Mouse (Mus musculus) thymus, adult 2 months (tissue): Measurements from ENCODE around the gene Stbd1. TPM values are rescaled to one million over a fixed set of nuclear protein-coding genes. Genes with fewer than 3 reads are reported as not detected.
A peak's percentile ranks its signal among the peaks of the same experiment; 100 is the strongest.

Experiments used
- DNase-seq: peaks from one replicate; pipeline ENCODE4 v3.0.0; 2021
- H3K27ac ChIP-seq: fragments of 200-500 bp; 2 replicates; pipeline ENCODE4 v1.5.1; 2012; ENCODE audit warnings: low read length, control low read depth; ENCODE audit not compliant: control insufficient read depth, insufficient read depth
- H3K27me3 ChIP-seq: fragments of 200-500 bp; 2 replicates; pipeline ENCODE4 v1.6.1; 2012; ENCODE audit warnings: mild to moderate bottlenecking, low read length, moderate library complexity, mixed read lengths; ENCODE audit not compliant: control insufficient read depth, insufficient read depth
- H3K36me3 ChIP-seq: fragments of 200-500 bp; 2 replicates; pipeline ENCODE4 v1.6.1; 2012; ENCODE audit warnings: mild to moderate bottlenecking, low read length, moderate library complexity; ENCODE audit not compliant: control insufficient read depth, insufficient read depth
- H3K4me1 ChIP-seq: fragments of 200-500 bp; replicated peaks from 2 replicates; pipeline ENCODE4 v1.6.1; 2012; ENCODE audit warnings: low read length; ENCODE audit not compliant: control insufficient read depth, insufficient read depth
- H3K4me3 ChIP-seq: fragments of 200-500 bp; 2 replicates; pipeline ENCODE4 v1.5.1; 2012; ENCODE audit warnings: mild to moderate bottlenecking, low read length, control low read depth, moderate library complexity; ENCODE audit not compliant: control insufficient read depth, insufficient read depth
- CTCF ChIP-seq: fragments of 200-500 bp; IDR thresholded peaks from 2 replicates; pipeline ENCODE4 v1.5.1; 2012; ENCODE audit warnings: mild to moderate bottlenecking, control low read depth, low read length, moderate library complexity, borderline replicate concordance; ENCODE audit not compliant: control insufficient read depth, poor library complexity, insufficient read depth; ENCODE audit errors: extremely low read depth
- POLR2A ChIP-seq: fragments of 200-500 bp; IDR thresholded peaks from 2 replicates; pipeline ENCODE4 v1.6.1; 2012; ENCODE audit warnings: mild to moderate bottlenecking, low read length, control low read depth, moderate library complexity; ENCODE audit not compliant: control insufficient read depth, poor library complexity, insufficient read depth; ENCODE audit errors: extremely low read depth
- WGBS: fragments of 180-500 bp; shearing (Covaris S2); methylation state at CpG from one replicate; pipeline ENCODE4 v1.1.7; 2018; 5-methylcytosine and 5-hydroxymethylcytosine counted together
- polyA plus RNA-seq: library from polyadenylated mRNA; depleted of rRNA; stranded (reverse); fragments of >200 nt; gene quantifications from 2 replicates; pipeline ENCODE4 v1.2.3, GENCODE M21; 2012; rRNA removed

The Stbd1 gene
- 0.59 and 0.84 TPM in 2 replicates for polyA plus RNA-seq

- TF ChIP-seq CTCF (no peak), POLR2A (no peak)
- peaks cover 5% of the 10 kb centered on the region for H3K4me1 ChIP-seq
- DNase-seq: peak; percentile 35
- peak within 1 kb of the TSS; percentile 45 for H3K4me3 ChIP-seq
- H3K27me3 ChIP-seq: no peaks in the 10 kb centered on the region; the same call in 1 of the 2 replicates
- no peak within 1 kb of the TSS for H3K27ac ChIP-seq
- WGBS: 2% methylated on average over 68 of the region's 69 CpGs
- no peaks in the 10 kb centered on the region for H3K36me3 ChIP-seq
Observed at GRCm38 (mm10) chr5:92602691-92603690, at the start of gene Stbd1. Stbd1 (plus strand) TSS chr5:92603041.

DNA sequence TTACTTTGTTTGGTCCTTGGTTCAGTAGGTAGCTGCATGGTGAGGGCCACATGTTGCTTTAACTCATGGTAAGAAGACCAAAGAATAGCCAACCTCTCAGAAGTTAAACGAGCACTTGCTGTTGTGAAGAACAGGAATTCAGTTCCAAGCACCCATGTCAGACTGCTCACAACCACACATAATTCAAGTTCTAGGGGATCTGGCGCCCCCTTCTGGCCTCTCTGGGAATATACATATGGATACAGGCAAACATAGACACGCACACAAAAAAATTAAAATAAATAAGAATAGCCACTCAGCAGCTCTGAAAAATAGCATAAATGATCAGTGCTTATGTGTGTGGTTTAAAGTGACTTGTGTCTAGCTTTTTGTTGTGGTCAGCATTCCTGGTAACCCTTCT lies 48.9 kb upstream of the Stbd1 start:
- H3K27ac ChIP-seq: no peak overlapping the region
- TF ChIP-seq CTCF (no peak), POLR2A (no peak)
- H3K4me3 ChIP-seq: no peak overlapping the region
- H3K4me1 ChIP-seq: no peaks in the 10 kb centered on the region
- H3K36me3 ChIP-seq: no peaks in the 10 kb centered on the region
- DNase-seq: peak; percentile 25
- no peaks in the 10 kb centered on the region for H3K27me3 ChIP-seq
- 78% methylated on average over 3 of the region's 3 CpGs for WGBS

DNA sequence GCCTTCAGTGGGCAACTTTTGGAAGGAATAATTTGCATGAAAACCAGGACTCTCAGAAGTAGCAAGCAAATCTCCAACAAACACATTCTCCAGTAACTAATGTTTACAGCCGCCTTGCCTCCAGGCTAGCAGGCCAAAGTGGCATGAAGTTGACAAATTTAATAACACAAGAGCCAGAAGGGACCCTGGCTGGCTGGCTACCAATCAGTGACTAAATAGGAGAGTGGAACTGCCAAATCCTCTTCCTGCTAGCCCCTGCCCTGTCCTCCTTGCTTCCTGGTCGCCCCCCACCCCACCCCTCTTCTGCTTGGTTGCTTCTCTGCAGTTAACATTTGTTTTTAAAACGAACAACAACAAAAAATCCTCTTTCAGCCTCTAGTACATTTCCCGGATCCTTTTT lies 48.4 kb upstream of the Stbd1 start:
- H3K36me3 ChIP-seq: no peaks in the 10 kb centered on the region
- no peak overlapping the region for H3K4me3 ChIP-seq
- no peaks in the 10 kb centered on the region for H3K4me1 ChIP-seq
- no peak overlapping the region for H3K27ac ChIP-seq
- 93% methylated on average over 4 of the region's 4 CpGs for WGBS
- H3K27me3 ChIP-seq: no peaks in the 10 kb centered on the region
- no peak for TF ChIP-seq CTCF
- DNase-seq: no peak

DNA sequence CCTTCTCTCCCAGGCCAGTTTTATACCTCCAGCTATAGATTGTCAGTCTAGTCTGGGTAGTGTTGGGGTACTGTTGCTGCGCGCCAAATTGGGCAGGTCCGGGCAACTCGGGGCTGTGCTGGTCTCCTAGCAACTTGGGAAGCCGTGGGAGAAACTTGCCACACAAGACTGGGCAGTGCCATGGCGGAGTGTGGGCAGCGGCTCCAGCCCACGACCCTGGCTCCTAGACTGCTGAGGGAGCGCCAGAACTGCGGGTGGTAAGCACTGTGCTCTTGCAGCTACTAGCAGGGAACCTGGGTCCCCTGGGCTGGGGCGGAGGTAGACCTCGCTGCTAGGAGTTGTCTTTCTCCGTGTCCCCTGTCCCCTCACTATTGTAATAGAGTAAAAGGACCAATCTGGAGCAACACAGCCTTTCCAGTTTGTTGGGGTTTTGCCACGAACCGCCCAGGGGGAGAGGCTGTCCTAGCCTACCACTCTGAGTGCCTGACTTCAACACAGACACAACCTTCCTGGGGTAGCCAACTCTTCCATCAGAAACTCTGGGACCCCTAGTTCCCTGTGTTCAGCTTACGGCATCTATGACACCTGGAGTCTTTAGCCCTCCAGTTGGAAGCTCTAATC lies 47.8 kb upstream of the Stbd1 start, which contains the start of gene Fam47e:
Fam47e (plus strand) TSS at position 179 of the 621 bp plus-strand sequence.
- no peak for TF ChIP-seq CTCF
- no peak for TF ChIP-seq POLR2A
- WGBS: 76% methylated on average over 16 of the region's 16 CpGs
- no peak within 1 kb of the TSS for H3K27ac ChIP-seq

DNA sequence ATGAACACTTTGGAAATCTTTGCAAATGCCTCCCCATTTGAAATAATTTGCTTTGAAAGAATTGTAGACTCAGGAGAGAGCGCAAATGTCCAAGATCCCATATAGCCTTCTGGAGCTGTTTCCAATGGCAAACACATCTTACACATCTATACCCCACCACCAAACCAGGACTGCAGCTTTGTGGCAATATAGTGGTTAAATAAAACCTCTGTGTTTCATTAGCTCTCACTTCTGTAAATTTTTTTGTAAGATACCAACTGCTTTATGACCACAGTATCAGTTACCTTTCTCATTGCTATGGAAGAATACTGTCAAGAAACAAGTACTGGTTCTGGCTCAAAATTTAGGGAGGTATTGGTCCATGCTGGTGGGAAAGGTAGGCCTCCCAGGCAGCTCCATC lies 46.9 kb upstream of the Stbd1 start:
- no peak overlapping the region for H3K27ac ChIP-seq
- no peak for TF ChIP-seq POLR2A
- TF ChIP-seq CTCF: no peak
- no peak overlapping the region for H3K4me3 ChIP-seq
- H3K36me3 ChIP-seq: no peaks in the 10 kb centered on the region
- 95% methylated on average over 1 of the region's 1 CpGs for WGBS
- H3K27me3 ChIP-seq: no peaks in the 10 kb centered on the region
- DNase-seq: no peak
- no peaks in the 10 kb centered on the region for H3K4me1 ChIP-seq

More for the DNA sequence above, 47.8 kb upstream of the Stbd1 start, which contains the start of gene Fam47e:
- no peak for DNase-seq
- H3K4me3 ChIP-seq: no peak within 1 kb of the TSS
- H3K36me3 ChIP-seq: no peaks in the 10 kb centered on the region
- no peaks in the 10 kb centered on the region for H3K27me3 ChIP-seq
- H3K4me1 ChIP-seq: no peaks in the 10 kb centered on the region

DNA sequence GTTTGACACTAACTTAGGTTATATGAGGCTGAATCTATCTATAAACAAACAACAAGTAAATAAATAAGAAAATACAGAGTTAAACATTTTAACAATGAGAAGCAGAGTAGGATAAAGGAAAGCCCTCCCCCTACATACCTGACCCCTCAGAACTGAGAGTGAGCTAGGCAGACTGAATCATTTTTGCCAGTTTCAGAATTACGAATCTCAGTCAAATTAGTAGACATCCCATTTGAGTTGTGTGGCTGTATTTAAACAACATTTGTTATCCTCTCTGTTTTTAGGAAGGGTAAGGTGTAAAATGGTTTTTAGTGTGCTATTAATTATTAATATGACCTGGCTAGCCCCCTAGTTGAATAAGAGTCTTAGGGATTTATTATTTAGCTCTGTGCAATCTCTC lies 45.3 kb upstream of the Stbd1 start:
- no peaks in the 10 kb centered on the region for H3K4me1 ChIP-seq
- H3K36me3 ChIP-seq: no peaks in the 10 kb centered on the region
- no peak overlapping the region for H3K27ac ChIP-seq
- H3K27me3 ChIP-seq: no peaks in the 10 kb centered on the region
- DNase-seq: no peak
- TF ChIP-seq CTCF (no peak), POLR2A (no peak)
- WGBS: 93% methylated on average over 1 of the region's 1 CpGs
- no peak overlapping the region for H3K4me3 ChIP-seq
